Mouse (Mus musculus): ENCODE data around the gene Sh3gl2.

DNA sequence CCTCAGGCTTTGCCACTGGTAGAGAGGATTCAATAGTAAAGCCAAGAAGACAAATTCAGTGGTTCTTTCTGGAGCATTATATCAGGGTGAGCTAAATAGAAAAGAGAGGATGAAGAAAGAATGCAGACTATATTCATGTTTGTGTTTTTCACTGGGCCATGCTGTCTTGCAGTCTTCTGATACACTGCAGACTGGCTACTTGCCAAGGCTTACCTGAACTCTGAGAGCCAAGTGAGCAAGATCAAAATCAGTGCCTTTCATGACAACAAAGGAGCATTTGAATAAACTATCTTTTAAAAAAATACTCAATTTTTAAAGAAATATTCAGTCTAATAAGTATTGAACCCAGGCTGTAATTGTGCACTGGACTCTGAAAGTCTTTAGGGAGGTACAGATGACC, 131.4 kb downstream of the Sh3gl2 start:
- TF ChIP-seq POLR2A (IDR thresholded peaks at IDR 0.05; ENCODE audit: borderline replicate concordance, extremely low read depth, insufficient read depth, insufficient read length, poor library complexity, severe bottlenecking) (no peak), CTCF (IDR thresholded peaks at IDR 0.05; ENCODE audit: borderline replicate concordance, extremely low read depth, insufficient read depth, insufficient read length) (no peak)
